Mouse (Mus musculus) embryonic facial prominence, embryonic 12.5 days (tissue): ENCODE results near the gene Ier5l. TPM values are rescaled to one million over a fixed set of nuclear protein-coding genes. Genes with fewer than 3 reads are reported as not detected.

Experiments used
- ATAC-seq: fragments of 200-750 bp; cut with Nextera tagmentation; 2 replicates; pipeline ENCODE4 v1.8.0; 2017; ENCODE audit not compliant: insufficient number of reproducible peaks, insufficient read depth, low FRiP score, low TSS enrichment
- H3K27ac ChIP-seq: fragments of 300-500 bp; sonication (generic); 2 replicates; pipeline ENCODE4 v1.5.1; 2016; ENCODE audit warnings: mild to moderate bottlenecking
- H3K27me3 ChIP-seq: fragments of 300-500 bp; sonication (generic); 2 replicates; pipeline ENCODE4 v1.6.1; 2016; ENCODE audit warnings: mild to moderate bottlenecking, moderate library complexity
- H3K36me3 ChIP-seq: fragments of 300-500 bp; sonication (generic); 2 replicates; pipeline ENCODE4 v1.6.1; 2016; ENCODE audit warnings: mild to moderate bottlenecking
- H3K4me1 ChIP-seq: fragments of 300-500 bp; sonication (generic); 2 replicates; pipeline ENCODE4 v1.6.1; 2016
- H3K4me2 ChIP-seq: fragments of 300-500 bp; sonication (generic); replicated peaks from 2 replicates; pipeline ENCODE4 v1.6.1; 2016; ENCODE audit warnings: mild to moderate bottlenecking, moderate library complexity
- H3K4me3 ChIP-seq: fragments of 300-500 bp; sonication (generic); 2 replicates; pipeline ENCODE4 v1.5.1; 2016; ENCODE audit warnings: mild to moderate bottlenecking
- H3K9ac ChIP-seq: fragments of 300-500 bp; sonication (generic); 2 replicates; pipeline ENCODE4 v1.6.1; 2016; ENCODE audit warnings: mild to moderate bottlenecking, moderate library complexity
- H3K9me3 ChIP-seq: fragments of 300-500 bp; sonication (generic); 2 replicates; pipeline ENCODE4 v1.6.1; 2016; ENCODE audit warnings: mild to moderate bottlenecking, moderate library complexity
- WGBS: fragments of 180-500 bp; shearing (Covaris S2); methylation state at CpG from one replicate; pipeline ENCODE4 v1.1.7; 2016; 5-methylcytosine and 5-hydroxymethylcytosine counted together
- polyA plus RNA-seq: library from polyadenylated mRNA; unstranded; fragments of >200 nt; fragmentation: Nextera tagmentation; extraction: Ambion mirVana; gene quantifications from 2 replicates; pipeline ENCODE4 v1.2.1, GENCODE M21; 2016

Ier5l gene
- polyA plus RNA-seq, 1 experiment from 2014 or later, result 4.2 TPM

GRCm38 (mm10) chr2:30446891-30447826 is 26.9 kb downstream of the Ier5l start:
- Histone ChIP-seq H3K4me2 (no peak overlapping the region), H3K4me3 (no peak overlapping the region), H3K9ac (peak overlapping the region; percentile 30; the same call in 1 of the 2 replicates), H3K9me3 (peaks cover 8% of the 10 kb centered on the region), H3K27me3 (no peaks in the 10 kb centered on the region), H3K27ac (peak overlapping the region; percentile 100; the same call in 1 of the 2 replicates), H3K4me1 (peaks cover 41% of the 10 kb centered on the region), H3K36me3 (peaks cover 70% of the 10 kb centered on the region)
- ATAC-seq, result no peak
- WGBS, result 80% methylated on average over 10 of the region's 10 CpGs

GRCm38 (mm10) chr2:30445312-30445711 is 28.7 kb downstream of the Ier5l start:
- H3K9me3 ChIP-seq, result peaks cover 6% of the 10 kb centered on the region
- no peaks in the 10 kb centered on the region for H3K27me3 ChIP-seq
- WGBS, result 10% methylated on average over 2 of the region's 2 CpGs
- peak overlapping the region; percentile 3; the same call in 1 of the 2 replicates for H3K4me2 ChIP-seq
- peak overlapping the region; percentile 100 for H3K27ac ChIP-seq
- ATAC-seq, result no peak
- no peak overlapping the region for H3K4me3 ChIP-seq
- H3K9ac ChIP-seq, result peak overlapping the region; percentile 25; the same call in 1 of the 2 replicates
- H3K36me3 ChIP-seq, result peaks cover 65% of the 10 kb centered on the region
- H3K4me1 ChIP-seq, result peaks cover 56% of the 10 kb centered on the region

- H3K9me3 ChIP-seq, result no peaks in the 10 kb centered on the region
- H3K4me1 ChIP-seq, result peaks cover 65% of the 10 kb centered on the region
- H3K4me2 ChIP-seq, result no peak overlapping the region
- no peak overlapping the region for H3K9ac ChIP-seq
- H3K27ac ChIP-seq, result peak overlapping the region; percentile 100
- H3K4me3 ChIP-seq, result no peak overlapping the region
- ATAC-seq, result no peak
- H3K36me3 ChIP-seq, result peaks cover 64% of the 10 kb centered on the region
- no peaks in the 10 kb centered on the region for H3K27me3 ChIP-seq
Measured at GRCm38 (mm10) chr2:30444450-30444849, 29.6 kb downstream of the Ier5l start.

GRCm38 (mm10) chr2:30444006-30444405 is 30.0 kb downstream of the Ier5l start:
- Histone ChIP-seq H3K9me3 (no peaks in the 10 kb centered on the region), H3K27ac (peak overlapping the region; percentile 100), H3K27me3 (no peaks in the 10 kb centered on the region), H3K4me2 (no peak overlapping the region), H3K36me3 (peaks cover 64% of the 10 kb centered on the region), H3K4me1 (peaks cover 67% of the 10 kb centered on the region), H3K4me3 (no peak overlapping the region), H3K9ac (peak overlapping the region; percentile 8; the same call in 1 of the 2 replicates)
- ATAC-seq, result no peak
- 57% methylated on average over 5 of the region's 5 CpGs for WGBS

GRCm38 (mm10) chr2:30443281-30443680 is 30.7 kb downstream of the Ier5l start:
- H3K36me3 ChIP-seq, result peaks cover 69% of the 10 kb centered on the region
- peaks cover 67% of the 10 kb centered on the region for H3K4me1 ChIP-seq
- peak overlapping the region; percentile 8; the same call in 1 of the 2 replicates for H3K9ac ChIP-seq
- WGBS, result 47% methylated on average over 4 of the region's 4 CpGs
- H3K4me3 ChIP-seq, result no peak overlapping the region
- no peaks in the 10 kb centered on the region for H3K9me3 ChIP-seq
- H3K27ac ChIP-seq, result peak overlapping the region; percentile 100
- H3K4me2 ChIP-seq, result no peak overlapping the region
- ATAC-seq, result no peak
- H3K27me3 ChIP-seq, result no peaks in the 10 kb centered on the region

GRCm38 (mm10) chr2:30442498-30442890 is 31.5 kb downstream of the Ier5l start:
- Histone ChIP-seq H3K9ac (peak overlapping the region; percentile 46), H3K4me3 (peak overlapping the region; percentile 12), H3K27ac (peak overlapping the region; percentile 100), H3K36me3 (peaks cover 71% of the 10 kb centered on the region), H3K4me1 (peaks cover 67% of the 10 kb centered on the region), H3K4me2 (peak overlapping the region; percentile 49), H3K27me3 (no peaks in the 10 kb centered on the region), H3K9me3 (no peaks in the 10 kb centered on the region)
- 28% methylated on average over 5 of the region's 5 CpGs for WGBS
- ATAC-seq, result no peak

GRCm38 (mm10) chr2:30441518-30442497 is 32.2 kb downstream of the Ier5l start:
- Histone ChIP-seq H3K4me1 (peaks cover 67% of the 10 kb centered on the region), H3K36me3 (peaks cover 67% of the 10 kb centered on the region), H3K9ac (peak overlapping the region; percentile 46), H3K27ac (peak overlapping the region; percentile 100), H3K9me3 (no peaks in the 10 kb centered on the region), H3K4me3 (peak overlapping the region; percentile 12), H3K4me2 (peak overlapping the region; percentile 49), H3K27me3 (no peaks in the 10 kb centered on the region)
- ATAC-seq, result peak; percentile 62
- WGBS, result 1% methylated on average over 15 of the region's 15 CpGs

- peak overlapping the region; percentile 100 for H3K27ac ChIP-seq
- 10% methylated on average over 12 of the region's 12 CpGs for WGBS
- peaks cover 63% of the 10 kb centered on the region for H3K4me1 ChIP-seq
- 0 out of 2 replicates have a peak overlapping the region, but pooled peaks have one; percentile 12 for H3K4me3 ChIP-seq
- H3K9me3 ChIP-seq, result no peaks in the 10 kb centered on the region
- H3K36me3 ChIP-seq, result peaks cover 62% of the 10 kb centered on the region
- H3K27me3 ChIP-seq, result no peaks in the 10 kb centered on the region
- H3K9ac ChIP-seq, result peak overlapping the region; percentile 12; the same call in 1 of the 2 replicates
- ATAC-seq, result peak; percentile 41; the same call in 1 of the 2 replicates
- H3K4me2 ChIP-seq, result peak overlapping the region; percentile 49
Measured at GRCm38 (mm10) chr2:30440701-30441517, 33.1 kb downstream of the Ier5l start.

GRCm38 (mm10) chr2:30440211-30440700 is 33.8 kb downstream of the Ier5l start:
- Histone ChIP-seq H3K4me3 (no peak overlapping the region), H3K4me2 (0 out of 2 replicates have a peak overlapping the region, but pooled peaks have one; percentile 12), H3K4me1 (peaks cover 57% of the 10 kb centered on the region), H3K9ac (peak overlapping the region; percentile 12; the same call in 1 of the 2 replicates), H3K27ac (peak overlapping the region; percentile 100), H3K9me3 (no peaks in the 10 kb centered on the region), H3K27me3 (no peaks in the 10 kb centered on the region), H3K36me3 (peaks cover 60% of the 10 kb centered on the region)
- ATAC-seq, result no peak
- WGBS, result 38% methylated on average over 3 of the region's 3 CpGs

- ATAC-seq, result no peak
- Histone ChIP-seq H3K4me1 (peaks cover 51% of the 10 kb centered on the region), H3K36me3 (peaks cover 58% of the 10 kb centered on the region), H3K27me3 (no peaks in the 10 kb centered on the region), H3K27ac (peak overlapping the region; percentile 100), H3K9me3 (no peaks in the 10 kb centered on the region), H3K9ac (no peak overlapping the region), H3K4me3 (no peak overlapping the region), H3K4me2 (no peak overlapping the region)
- WGBS, result 90% methylated on average over 6 of the region's 6 CpGs
Measured at GRCm38 (mm10) chr2:30439631-30440030, 34.4 kb downstream of the Ier5l start.
